Mouse (Mus musculus) T-helper 1 cell (primary cell): ENCODE results near the gene Olfr181.

Source experiments
- in situ Hi-C: fragments of 300-600 bp; cut with MboI, MseI; formaldehyde crosslinking; loops from one replicate; pipeline ENCODE4 v1.15.1; 2025; ENCODE audit warnings: high pct_unique_total_duplicates

Gene Olfr181

GRCm38 (mm10) chr16:58928655-58929054 lies at the start of gene Olfr181:
Gene Olfr181, minus strand, starts transcription at chr16:58928755.
- in situ Hi-C loops, result no loop called here

DNA sequence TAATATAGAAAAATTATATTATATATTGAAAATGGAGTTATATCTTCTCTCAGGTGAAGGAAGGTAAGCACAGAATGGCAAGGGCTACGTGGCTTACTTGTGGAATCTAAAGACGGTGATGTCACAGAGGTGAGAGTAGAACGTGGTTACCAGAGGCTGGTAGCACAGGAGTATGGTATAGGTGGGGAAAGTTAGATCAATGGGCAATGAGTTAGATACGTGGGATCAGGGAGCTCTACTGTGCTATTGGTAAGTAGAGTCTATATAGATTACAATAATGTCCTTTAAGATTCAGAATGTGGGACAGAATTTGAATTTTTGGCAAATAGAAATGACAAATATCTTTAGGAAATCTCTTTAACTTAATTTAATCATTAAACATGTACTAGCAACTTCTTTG lies 737 bp upstream of the Olfr181 start, which contains the start of gene Olfr180:
Gene Olfr180, minus strand, starts transcription at position 101 of the 400 bp plus-strand sequence.
- in situ Hi-C loops, result no loop called here

DNA sequence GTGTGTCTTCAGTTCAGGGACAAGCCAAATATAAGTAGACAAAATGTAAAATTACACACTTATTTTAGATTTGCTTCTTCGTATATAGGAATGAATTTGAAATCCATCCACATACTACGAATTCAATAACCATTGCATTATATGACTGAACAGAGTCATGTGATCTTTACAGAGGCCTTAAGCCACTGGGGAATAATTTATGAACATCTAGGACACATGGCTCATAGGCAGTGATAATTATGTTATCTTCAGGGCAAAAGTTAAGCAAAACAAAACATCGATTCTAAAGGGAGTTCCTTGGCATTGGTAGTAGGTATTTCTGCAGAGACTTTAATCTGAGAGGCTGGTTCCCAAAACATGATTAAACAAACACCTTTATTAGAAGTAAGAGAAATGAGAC lies 36.6 kb downstream of the Olfr181 start, which contains the start of gene Olfr178:
Gene Olfr178, minus strand, starts transcription at position 101 of the 400 bp plus-strand sequence.
- in situ Hi-C loops, result no loop called here

DNA sequence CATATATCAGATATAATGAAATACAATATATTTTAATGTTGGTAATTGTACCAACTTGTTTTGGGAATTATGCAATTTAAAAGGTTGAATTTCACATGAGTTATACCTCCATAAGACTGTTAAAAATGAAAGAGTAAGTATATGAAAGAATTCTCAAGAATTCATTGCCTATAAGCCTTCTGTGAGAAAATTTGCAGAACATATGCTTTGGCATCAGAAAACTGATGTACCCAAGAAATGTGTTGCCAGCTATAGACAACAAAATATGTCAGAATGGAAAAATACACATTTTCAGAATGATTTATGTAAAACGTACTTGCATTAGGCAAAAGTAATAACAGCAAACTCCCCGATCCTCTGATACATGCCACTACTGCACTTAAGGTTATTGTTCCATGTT lies 44.1 kb downstream of the Olfr181 start:
- in situ Hi-C loops, result no loop called here
